Mouse (Mus musculus): Measurements from ENCODE around the gene Gm14862. TPM values are rescaled to one million over a fixed set of nuclear protein-coding genes. Genes with fewer than 3 reads are reported as not detected.

The Gm14862 gene
- polyA plus RNA-seq, 1 experiment = not detected

DNA sequence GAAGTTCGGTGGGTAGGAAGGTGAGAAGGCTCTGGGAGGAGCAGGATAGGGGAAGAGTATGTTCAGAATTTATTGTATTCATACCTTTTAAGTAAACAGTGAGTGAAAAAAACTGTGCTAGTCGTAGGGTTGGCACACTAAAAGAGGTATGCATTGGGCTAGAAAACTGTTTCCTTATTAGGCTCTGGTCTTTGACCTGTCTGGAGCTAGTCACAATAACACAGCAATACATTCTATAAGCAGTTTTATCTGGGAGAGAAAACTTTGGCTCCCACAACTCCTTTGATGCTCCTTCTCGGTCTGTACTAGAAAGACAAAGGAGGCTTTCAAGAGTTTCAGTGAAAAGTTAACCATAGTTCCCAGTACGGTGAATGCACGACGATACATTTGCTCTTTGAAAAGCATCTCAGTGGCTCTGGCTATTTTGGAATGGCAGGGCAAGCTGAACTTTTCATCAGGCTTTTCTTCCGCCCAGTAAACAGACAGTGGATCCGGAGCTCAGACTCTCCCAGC, 15.3 kb upstream of the Gm14862 start:
- Histone ChIP-seq H3K27ac (ENCODE audit: insufficient read depth, low read depth, low read length) (0 out of 2 replicates have a peak overlapping the region, but pooled peaks have one; percentile 6), H3K4me3 (ENCODE audit: insufficient read depth, low read length) (peak overlapping the region; percentile 94), H3K4me1 (ENCODE audit: control insufficient read depth, insufficient read depth, low read length) (peaks cover 3% of the 10 kb centered on the region; the same call in 1 of the 2 replicates)
- TF ChIP-seq CTCF (IDR thresholded peaks at IDR 0.05; ENCODE audit: low read depth, low read length) (no peak), POLR2A (IDR thresholded peaks at IDR 0.05; ENCODE audit: borderline replicate concordance, low read depth, low read length) (no peak)

DNA sequence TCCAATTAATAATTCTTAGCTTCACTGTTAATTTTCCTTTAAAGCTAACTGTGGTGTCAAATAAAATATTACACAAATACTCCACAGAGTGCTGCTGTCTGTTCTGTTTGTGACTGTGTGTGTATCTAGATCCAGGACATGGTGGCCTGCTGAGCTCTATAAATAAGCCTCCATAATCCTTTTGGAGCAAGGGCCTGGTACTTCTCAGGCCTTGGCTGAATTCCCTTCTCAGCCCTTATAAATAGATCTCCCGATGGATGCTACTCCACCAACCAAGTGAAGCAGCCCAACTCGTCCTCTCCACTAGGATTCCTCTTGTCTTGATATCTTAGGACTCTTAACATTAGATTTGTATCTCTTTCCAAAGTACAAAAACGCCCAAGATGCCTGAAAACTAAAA, 14.4 kb upstream of the Gm14862 start:
- peaks cover 3% of the 10 kb centered on the region; the same call in 1 of the 2 replicates for H3K4me1 ChIP-seq (ENCODE audit: control insufficient read depth, insufficient read depth, low read length)
- TF ChIP-seq CTCF (IDR thresholded peaks at IDR 0.05; ENCODE audit: low read depth, low read length) = no peak
- no peak for TF ChIP-seq POLR2A (IDR thresholded peaks at IDR 0.05; ENCODE audit: borderline replicate concordance, low read depth, low read length)
- no peak overlapping the region for H3K27ac ChIP-seq (ENCODE audit: insufficient read depth, low read depth, low read length)
- H3K4me3 ChIP-seq (ENCODE audit: insufficient read depth, low read length) = no peak overlapping the region

DNA sequence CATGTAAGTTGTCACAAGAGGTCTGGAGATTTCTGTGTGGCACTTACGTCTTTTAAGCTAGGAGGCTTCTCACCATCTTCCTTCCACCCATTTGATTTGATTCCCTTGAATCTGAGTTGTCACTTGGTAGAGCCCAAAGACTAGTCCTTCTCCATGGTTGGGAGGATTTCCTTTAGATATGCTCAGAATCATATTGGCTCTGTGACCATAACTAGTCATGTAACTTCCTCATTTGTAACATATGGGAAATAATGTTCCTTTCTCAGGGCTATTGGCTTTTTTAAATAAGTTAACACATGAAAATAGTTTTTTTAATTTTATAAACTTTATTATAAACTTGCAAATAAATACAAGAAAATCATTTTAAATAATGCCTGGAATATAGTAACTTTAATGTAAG, 2.6 kb upstream of the Gm14862 start:
- Histone ChIP-seq H3K4me1 (ENCODE audit: control insufficient read depth, insufficient read depth, low read length) (no peaks in the 10 kb centered on the region), H3K4me3 (ENCODE audit: insufficient read depth, low read length) (no peak overlapping the region), H3K27ac (ENCODE audit: insufficient read depth, low read depth, low read length) (no peak overlapping the region)
- TF ChIP-seq POLR2A (IDR thresholded peaks at IDR 0.05; ENCODE audit: borderline replicate concordance, low read depth, low read length) (no peak), CTCF (IDR thresholded peaks at IDR 0.05; ENCODE audit: low read depth, low read length) (no peak)

DNA sequence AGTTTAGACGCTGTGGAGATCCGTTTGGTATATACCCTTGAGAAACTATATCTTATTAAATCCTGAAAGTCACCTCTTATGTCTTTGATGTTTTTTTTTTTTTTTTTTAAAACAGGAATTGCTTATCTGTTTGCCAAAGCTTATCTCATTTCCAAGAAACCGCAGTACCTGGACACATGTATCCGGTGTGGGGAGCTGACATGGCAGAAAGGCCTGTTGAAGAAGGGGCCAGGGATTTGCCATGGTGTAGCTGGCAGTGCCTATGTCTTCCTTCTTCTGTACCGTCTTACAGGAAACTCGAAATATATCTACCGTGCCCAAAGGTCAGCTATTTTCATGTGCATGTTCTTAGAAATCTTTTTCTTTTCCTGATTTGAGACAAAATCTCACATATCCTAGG, 1.1 kb upstream of the Gm14862 start:
- Histone ChIP-seq H3K4me3 (ENCODE audit: insufficient read depth, low read length) (no peak overlapping the region), H3K27ac (ENCODE audit: insufficient read depth, low read depth, low read length) (no peak overlapping the region), H3K4me1 (ENCODE audit: control insufficient read depth, insufficient read depth, low read length) (no peaks in the 10 kb centered on the region)
- TF ChIP-seq POLR2A (IDR thresholded peaks at IDR 0.05; ENCODE audit: borderline replicate concordance, low read depth, low read length) (no peak), CTCF (IDR thresholded peaks at IDR 0.05; ENCODE audit: low read depth, low read length) (no peak)

DNA sequence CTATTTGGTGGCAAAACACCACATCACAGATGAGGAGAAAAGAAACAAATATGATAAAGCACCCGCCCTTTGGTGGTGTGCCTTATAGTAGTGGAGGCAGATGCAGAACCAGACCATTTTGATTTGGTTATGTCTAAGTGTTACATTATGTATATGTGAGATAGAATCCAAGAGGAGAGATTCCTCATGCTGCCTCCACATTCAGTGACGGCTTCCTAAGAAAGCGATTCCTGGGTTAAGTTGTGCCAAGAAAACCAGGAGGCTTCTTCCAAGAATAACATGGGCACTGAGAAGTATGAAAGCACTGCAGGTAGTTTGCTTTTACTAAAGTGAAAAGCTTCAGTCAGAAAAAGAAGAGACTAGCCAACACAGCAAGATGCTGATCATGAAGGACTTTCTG, 1.8 kb downstream of the Gm14862 start:
- H3K27ac ChIP-seq (ENCODE audit: insufficient read depth, low read depth, low read length) = no peak overlapping the region
- TF ChIP-seq POLR2A (IDR thresholded peaks at IDR 0.05; ENCODE audit: borderline replicate concordance, low read depth, low read length) = no peak
- TF ChIP-seq CTCF (IDR thresholded peaks at IDR 0.05; ENCODE audit: low read depth, low read length) = no peak
- no peak overlapping the region for H3K4me3 ChIP-seq (ENCODE audit: insufficient read depth, low read length)
- no peaks in the 10 kb centered on the region for H3K4me1 ChIP-seq (ENCODE audit: control insufficient read depth, insufficient read depth, low read length)

DNA sequence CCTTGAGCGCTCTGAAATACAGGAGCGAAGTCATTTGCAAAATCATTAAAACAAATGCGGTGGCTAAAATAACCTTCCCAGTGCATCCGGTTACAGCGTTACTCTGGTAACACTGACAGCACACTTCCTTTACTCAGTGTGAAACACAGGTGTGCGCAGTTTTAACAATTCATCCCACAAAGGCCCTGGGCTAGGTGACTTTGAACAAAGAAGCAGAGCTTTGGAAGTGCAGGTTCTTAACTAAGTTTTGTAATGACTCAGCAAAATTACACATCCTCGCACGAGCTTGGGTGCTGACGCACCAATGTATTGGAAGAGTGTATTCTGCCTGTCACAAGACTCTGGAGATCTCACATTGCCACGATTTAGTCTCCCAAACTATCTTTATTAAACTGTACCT, 2.7 kb downstream of the Gm14862 start:
- Histone ChIP-seq H3K4me3 (ENCODE audit: insufficient read depth, low read length) (no peak overlapping the region), H3K27ac (ENCODE audit: insufficient read depth, low read depth, low read length) (no peak overlapping the region), H3K4me1 (ENCODE audit: control insufficient read depth, insufficient read depth, low read length) (0 out of 2 replicates have a peak, but pooled peaks cover under 1% of the 10 kb centered on the region)
- no peak for TF ChIP-seq POLR2A (IDR thresholded peaks at IDR 0.05; ENCODE audit: borderline replicate concordance, low read depth, low read length)
- no peak for TF ChIP-seq CTCF (IDR thresholded peaks at IDR 0.05; ENCODE audit: low read depth, low read length)

DNA sequence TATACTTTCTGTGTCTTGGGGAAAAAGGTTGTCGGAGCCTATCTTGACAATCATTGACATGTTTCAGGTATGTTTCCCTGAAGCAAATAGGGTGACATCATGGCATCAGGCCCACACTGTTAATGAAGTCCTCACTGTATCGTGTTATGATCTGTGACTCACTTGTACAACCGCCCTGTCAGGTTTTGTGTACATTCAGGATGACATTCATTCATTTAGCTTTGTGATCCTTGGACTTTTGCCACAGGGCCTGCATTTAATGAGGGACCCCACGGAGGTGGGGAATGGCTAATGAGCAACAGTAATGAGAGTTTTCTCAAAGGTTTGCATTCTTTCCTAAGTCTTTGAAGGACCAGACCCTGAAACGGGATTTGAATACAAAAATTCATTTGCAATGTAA, 7.8 kb downstream of the Gm14862 start:
- H3K4me1 ChIP-seq (ENCODE audit: control insufficient read depth, insufficient read depth, low read length) = 0 out of 2 replicates have a peak, but pooled peaks cover 2% of the 10 kb centered on the region
- TF ChIP-seq POLR2A (IDR thresholded peaks at IDR 0.05; ENCODE audit: borderline replicate concordance, low read depth, low read length) (no peak), CTCF (IDR thresholded peaks at IDR 0.05; ENCODE audit: low read depth, low read length) (no peak)
- H3K4me3 ChIP-seq (ENCODE audit: insufficient read depth, low read length) = no peak overlapping the region
- H3K27ac ChIP-seq (ENCODE audit: insufficient read depth, low read depth, low read length) = no peak overlapping the region

DNA sequence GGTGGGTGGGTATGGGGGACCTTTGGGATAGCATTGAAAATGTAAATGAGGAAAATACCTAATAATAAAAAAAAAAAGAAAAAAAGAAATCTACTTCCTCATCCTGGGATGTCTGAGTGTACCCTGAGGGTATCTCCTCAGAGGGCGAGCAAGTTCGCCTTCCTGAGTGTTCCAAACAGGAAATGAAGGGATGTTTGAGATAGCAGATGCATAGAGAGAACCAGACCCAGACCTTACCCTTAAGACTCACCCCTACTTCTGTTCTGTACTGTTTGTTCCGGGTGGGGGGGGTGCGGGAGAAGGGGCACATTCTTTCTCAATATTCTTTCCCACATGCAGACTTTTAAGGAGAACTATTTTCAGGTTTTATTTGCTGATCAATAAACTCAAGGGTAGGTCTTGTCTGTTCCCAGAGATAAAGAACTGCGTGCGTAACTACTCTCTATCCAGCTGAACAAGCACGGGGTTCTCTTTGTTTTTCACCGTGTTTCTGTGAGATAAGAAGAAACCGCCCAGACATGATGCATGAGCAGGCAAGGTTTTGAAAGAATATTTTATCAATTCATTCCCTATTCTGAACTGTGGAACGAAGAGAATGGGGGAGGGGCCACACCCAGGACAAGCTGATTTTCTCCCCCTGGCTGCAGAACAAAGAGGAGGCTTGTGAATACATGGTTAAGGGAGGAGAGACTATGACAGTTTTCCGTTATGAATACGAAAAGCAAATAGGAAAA, 11.9 kb downstream of the Gm14862 start:
- Histone ChIP-seq H3K27ac (ENCODE audit: insufficient read depth, low read depth, low read length) (no peak overlapping the region), H3K4me1 (ENCODE audit: control insufficient read depth, insufficient read depth, low read length) (peaks cover 7% of the 10 kb centered on the region), H3K4me3 (ENCODE audit: insufficient read depth, low read length) (no peak overlapping the region)
- no peak for TF ChIP-seq POLR2A (IDR thresholded peaks at IDR 0.05; ENCODE audit: borderline replicate concordance, low read depth, low read length)
- no peak for TF ChIP-seq CTCF (IDR thresholded peaks at IDR 0.05; ENCODE audit: low read depth, low read length)

DNA sequence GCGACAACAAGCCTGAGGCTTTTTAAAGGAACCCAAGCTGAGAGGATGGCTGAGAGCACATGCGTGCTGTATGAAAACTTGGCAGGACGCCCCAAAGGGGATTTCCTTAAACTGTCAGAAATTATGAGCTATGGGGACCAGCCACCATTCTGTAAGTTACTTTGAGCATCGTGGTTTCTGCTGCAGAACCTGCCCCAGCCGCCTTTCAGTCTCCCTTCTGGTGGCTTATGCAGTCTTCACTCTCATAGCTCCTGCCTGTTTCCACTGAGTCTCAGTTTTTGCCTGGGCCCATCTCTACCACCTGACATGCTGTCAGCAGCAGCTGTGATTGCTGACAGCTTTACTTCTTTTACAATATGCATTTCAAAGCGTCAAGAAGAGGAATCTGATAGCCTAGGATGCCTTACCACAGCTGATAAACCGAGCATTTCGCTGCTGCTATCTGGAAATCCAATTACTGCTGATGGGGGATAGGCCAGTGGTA, 13.3 kb downstream of the Gm14862 start:
- H3K4me3 ChIP-seq (ENCODE audit: insufficient read depth, low read length) = no peak overlapping the region
- H3K27ac ChIP-seq (ENCODE audit: insufficient read depth, low read depth, low read length) = no peak overlapping the region
- H3K4me1 ChIP-seq (ENCODE audit: control insufficient read depth, insufficient read depth, low read length) = peaks cover 5% of the 10 kb centered on the region
- TF ChIP-seq CTCF (IDR thresholded peaks at IDR 0.05; ENCODE audit: low read depth, low read length) = no peak
- no peak for TF ChIP-seq POLR2A (IDR thresholded peaks at IDR 0.05; ENCODE audit: borderline replicate concordance, low read depth, low read length)

All from bone marrow macrophage, adult 2 months (primary cell).